Mouse (Mus musculus) MEL (cell line): ENCODE results near the gene Ndufs2. TPM values are rescaled to one million over a fixed set of nuclear protein-coding genes. Genes with fewer than 3 reads are reported as not detected.

Source experiments
- DNase-seq: peaks from one replicate; pipeline ENCODE4 v3.0.0; 2011; ENCODE audit warnings: low read depth, low spot score
- H3K27ac ChIP-seq: 2 replicates; pipeline ENCODE4 v1.5.1; 2012; ENCODE audit warnings: low read depth, mild to moderate bottlenecking, control low read depth, low read length, moderate library complexity; ENCODE audit not compliant: control insufficient read depth
- H3K27me3 ChIP-seq, 2 experiments: fragments of 150-350 bp in 1 of 2; sonication (generic) in 1 of 2; 2 replicates each; pipeline ENCODE4 v1.6.1; 2012; ENCODE audit warnings: low read length in 2 of 2, mild to moderate bottlenecking in 2 of 2, improper control_type of control experiment in 1 of 2, moderate library complexity in 1 of 2; ENCODE audit not compliant: insufficient read depth in 2 of 2, control insufficient read depth in 1 of 2
- H3K36me3 ChIP-seq, 2 experiments: 2 replicates each; pipeline ENCODE4 v1.6.1; 2012 to 2014; ENCODE audit warnings: low read length in 2 of 2, improper control_type of control experiment in 1 of 2, inconsistent platforms in 1 of 2, mild to moderate bottlenecking in 1 of 2; ENCODE audit not compliant: insufficient read depth in 2 of 2, control insufficient read depth in 1 of 2
- H3K4me1 ChIP-seq, 2 experiments: fragments of 150-350 bp in 1 of 2; sonication (generic) in 1 of 2; 2 replicates each; pipeline ENCODE4 v1.6.1; 2012; ENCODE audit warnings: low read length in 2 of 2, improper control_type of control experiment in 1 of 2, mild to moderate bottlenecking in 1 of 2; ENCODE audit not compliant: insufficient read depth in 2 of 2, control insufficient read depth in 1 of 2
- H3K4me3 ChIP-seq, 2 experiments: fragments of 150-350 bp in 1 of 2; sonication (generic) in 1 of 2; 2 replicates each; pipeline ENCODE4 v1.5.1; 2012; ENCODE audit warnings: low read depth in 2 of 2, low read length in 2 of 2, mild to moderate bottlenecking in 2 of 2, moderate library complexity in 2 of 2, control low read depth in 1 of 2, improper control_type of control experiment in 1 of 2; ENCODE audit not compliant: control insufficient read depth in 1 of 2, insufficient read depth in 1 of 2
- H3K79me2 ChIP-seq: 2 replicates; pipeline ENCODE4 v1.6.1; 2012; ENCODE audit warnings: mild to moderate bottlenecking, low read length, moderate library complexity; ENCODE audit not compliant: control insufficient read depth, poor library complexity, insufficient read depth
- H3K9ac ChIP-seq: 2 replicates; pipeline ENCODE4 v1.6.1; 2012; ENCODE audit warnings: low read depth, mild to moderate bottlenecking, control low read depth, low read length, moderate library complexity; ENCODE audit not compliant: control insufficient read depth, poor library complexity, severe bottlenecking
- H3K9me3 ChIP-seq: fragments of 150-350 bp; sonication (generic); replicated peaks from 2 replicates; pipeline ENCODE4 v1.6.1; 2012; ENCODE audit warnings: mild to moderate bottlenecking, low read length, improper control_type of control experiment, moderate library complexity; ENCODE audit not compliant: insufficient read depth
- CHD1 ChIP-seq: IDR thresholded peaks from 2 replicates; pipeline ENCODE4 v1.6.1; 2012; ENCODE audit warnings: low read depth, mild to moderate bottlenecking, inconsistent platforms, low read length, improper control_type of control experiment
- CTCF ChIP-seq, 3 experiments: IDR thresholded peaks in 2 of 3; conservative IDR thresholded peaks in 1 of 3; 2 replicates each; pipeline ENCODE4 v1.5.1; 2011 to 2012; ENCODE audit warnings: low read length in 3 of 3, low read depth in 2 of 3, mild to moderate bottlenecking in 2 of 3, improper control_type of control experiment in 1 of 3, inconsistent platforms in 1 of 3, mixed read lengths in 1 of 3, moderate library complexity in 1 of 3; ENCODE audit not compliant: control insufficient read depth in 1 of 3, insufficient read depth in 1 of 3, poor library complexity in 1 of 3, severe bottlenecking in 1 of 3
- E2F4 ChIP-seq: IDR thresholded peaks from 2 replicates; pipeline ENCODE4 v1.6.1; 2011; ENCODE audit warnings: low read depth, low read length, improper control_type of control experiment, borderline replicate concordance
- JUND ChIP-seq: IDR thresholded peaks from 2 replicates; pipeline ENCODE4 v1.6.1; 2011; ENCODE audit warnings: low read depth, mild to moderate bottlenecking, improper control_type of control experiment, low read length
- MEF2A ChIP-seq: IDR thresholded peaks from 2 replicates; pipeline ENCODE4 v1.6.1; 2014; ENCODE audit warnings: low read depth, mild to moderate bottlenecking, inconsistent platforms, low read length, improper control_type of control experiment; ENCODE audit not compliant: poor library complexity, insufficient replicate concordance, severe bottlenecking; ENCODE audit errors: extremely low read depth
- MXI1 ChIP-seq: IDR thresholded peaks from 2 replicates; pipeline ENCODE4 v1.6.1; 2011; ENCODE audit warnings: mild to moderate bottlenecking, low read depth, low read length, improper control_type of control experiment
- NELFE ChIP-seq: IDR thresholded peaks from 2 replicates; pipeline ENCODE4 v1.6.1; 2011; ENCODE audit warnings: low read depth, low read length, improper control_type of control experiment
- POLR2AphosphoS2 ChIP-seq: IDR thresholded peaks from 2 replicates; pipeline ENCODE4 v1.6.1; 2011; ENCODE audit warnings: low read length, improper control_type of control experiment
- RAD21 ChIP-seq: IDR thresholded peaks from 2 replicates; pipeline ENCODE4 v1.6.1; 2011; ENCODE audit warnings: mild to moderate bottlenecking, low read depth, low read length, improper control_type of control experiment
- RCOR1 ChIP-seq: IDR thresholded peaks from 2 replicates; pipeline ENCODE4 v1.6.1; 2012; ENCODE audit warnings: low read depth, mild to moderate bottlenecking, inconsistent platforms, low read length, improper control_type of control experiment
- SIN3A ChIP-seq: IDR thresholded peaks from 2 replicates; pipeline ENCODE4 v1.6.1; 2012; ENCODE audit warnings: low read length, improper control_type of control experiment, inconsistent platforms
- SMC3 ChIP-seq: IDR thresholded peaks from 2 replicates; pipeline ENCODE4 v1.6.1; 2011; ENCODE audit warnings: low read depth, low read length, improper control_type of control experiment
- TCF12 ChIP-seq: IDR thresholded peaks from 2 replicates; pipeline ENCODE4 v1.6.1; 2014; ENCODE audit warnings: low read depth, mild to moderate bottlenecking, inconsistent platforms, low read length, improper control_type of control experiment, moderate library complexity
- ZC3H11A ChIP-seq: IDR thresholded peaks from 2 replicates; pipeline ENCODE4 v1.6.1; 2012; ENCODE audit warnings: low read depth, mild to moderate bottlenecking, inconsistent platforms, low read length, improper control_type of control experiment
- ZKSCAN1 ChIP-seq: IDR thresholded peaks from 2 replicates; pipeline ENCODE4 v1.6.1; 2012; ENCODE audit warnings: low read depth, mild to moderate bottlenecking, inconsistent platforms, low read length, improper control_type of control experiment, moderate library complexity
- ZMIZ1 ChIP-seq: IDR thresholded peaks from 2 replicates; pipeline ENCODE4 v1.6.1; 2012; ENCODE audit warnings: low read depth, mild to moderate bottlenecking, inconsistent platforms, low read length, improper control_type of control experiment, moderate library complexity
- polyA plus RNA-seq, 2 experiments: library from polyadenylated mRNA; stranded (reverse) in 1 of 2; unstranded in 1 of 2; fragments of >175 nt in 1 of 2; fragments of >200 nt in 1 of 2; gene quantifications; 2 replicates each; pipeline versions ENCODE4 v1.2.1 to v1.2.4; 2012; ENCODE audit warnings: low replicate concordance in 2 of 2, low read depth in 1 of 2; ENCODE audit not compliant: insufficient read length in 2 of 2, insufficient read depth in 1 of 2, missing spikeins in 1 of 2
- total RNA-seq: library from RNA; depleted of rRNA; stranded (reverse); fragments of 300-350 nt; gene quantifications from 2 replicates; pipeline ENCODE4 v1.2.3, GENCODE M21; 2012

Ndufs2 gene
- total and polyA plus RNA-seq, 3 experiments, result 169 to 415 (median 292) TPM

DNA sequence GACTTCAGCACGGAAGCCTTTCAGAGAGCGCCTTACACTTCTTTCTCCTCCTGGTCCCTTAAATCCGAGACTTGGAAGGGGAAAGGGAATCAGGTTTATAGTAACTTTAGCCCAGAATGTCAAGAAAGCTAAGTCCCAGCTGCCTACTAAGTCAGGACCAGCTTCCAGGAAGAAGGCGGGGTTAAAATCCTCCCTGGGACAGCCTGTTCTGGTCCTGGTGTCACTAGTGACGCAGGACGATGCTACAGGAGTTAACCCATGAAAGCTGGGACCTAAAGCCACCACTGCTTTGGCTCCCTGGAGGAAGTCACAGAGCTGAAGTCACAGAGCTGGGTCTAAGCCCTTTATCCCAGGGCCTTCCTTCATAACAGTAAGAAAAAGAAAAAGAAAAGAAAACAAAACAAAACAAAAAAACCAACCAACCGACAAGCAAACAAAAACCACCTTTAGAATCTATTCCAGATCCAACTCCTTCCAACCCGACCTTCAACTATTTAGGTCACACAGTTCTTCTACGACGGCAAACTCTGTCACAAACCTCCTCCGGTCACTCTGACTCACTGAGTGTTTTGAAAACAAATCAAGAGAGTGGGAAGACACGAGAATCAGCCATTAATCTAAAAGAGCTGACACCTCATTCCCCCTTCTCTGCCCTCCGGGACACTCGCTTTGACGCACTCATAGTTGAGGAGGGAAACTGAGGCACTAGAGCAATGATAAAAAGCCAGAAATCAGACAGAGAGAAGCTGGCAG is 11.0 kb downstream of the Ndufs2 start:
- no peaks in the 10 kb centered on the region for H3K79me2 ChIP-seq
- H3K9ac ChIP-seq, result no peak overlapping the region
- H3K36me3 ChIP-seq, result peaks cover 4 to 7% of the 10 kb centered on the region in 2 experiments; a peak in 3 of 4 replicates
- TF ChIP-seq E2F4 (no peak), ZMIZ1 (no peak), POLR2AphosphoS2 (no peak), ZKSCAN1 (no peak), MEF2A (no peak), RCOR1 (no peak), MXI1 (no peak), SIN3A (no peak), TCF12 (no peak), JUND (no peak)
- DNase-seq, result no peak
- H3K4me3 ChIP-seq, result no peak overlapping the region
- H3K4me1 ChIP-seq, result peaks cover 0 to 2% of the 10 kb centered on the region in 2 experiments; a peak in 1 of 4 replicates
- no peak overlapping the region for H3K27ac ChIP-seq
- H3K9me3 ChIP-seq, result no peaks in the 10 kb centered on the region
- no peaks in the 10 kb centered on the region for H3K27me3 ChIP-seq

DNA sequence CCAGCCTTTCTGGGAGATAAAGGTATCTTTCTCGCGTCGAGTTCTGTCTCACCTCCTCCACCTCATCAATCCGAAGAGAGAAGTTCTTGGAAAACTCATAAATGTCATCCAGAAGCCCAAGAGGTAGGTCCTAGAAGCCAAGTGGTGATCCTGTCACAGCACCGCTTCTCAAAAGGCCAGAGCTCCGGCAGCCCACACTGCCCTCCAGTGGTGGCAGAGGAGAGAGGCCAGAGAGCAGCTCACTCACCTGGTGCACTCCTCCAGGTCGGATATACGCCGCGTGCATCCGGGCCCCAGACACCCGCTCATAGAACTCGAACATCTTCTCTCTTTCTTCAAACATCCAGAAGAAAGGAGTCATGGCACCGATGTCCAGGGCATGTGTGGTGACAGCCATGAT is 12.7 kb downstream of the Ndufs2 start:
- H3K36me3 ChIP-seq, result peaks cover 7 to 12% of the 10 kb centered on the region in 2 experiments; a peak in 3 of 4 replicates
- no peak overlapping the region for H3K4me3 ChIP-seq
- peak; percentile 66 for DNase-seq
- no peak overlapping the region for H3K9ac ChIP-seq
- no peaks in the 10 kb centered on the region for H3K79me2 ChIP-seq
- peaks cover 0 to 3% of the 10 kb centered on the region in 2 experiments; a peak in 2 of 4 replicates for H3K4me1 ChIP-seq
- no peaks in the 10 kb centered on the region for H3K27me3 ChIP-seq
- no peaks in the 10 kb centered on the region for H3K9me3 ChIP-seq
- TF ChIP-seq SMC3 (peak; percentile 89), ZC3H11A (peak; percentile 75), RAD21 (peak; percentile 81), POLR2AphosphoS2 (no peak), ZKSCAN1 (no peak), NELFE (no peak), CTCF (IDR thresholded peaks at IDR 0.05 in 2 of 3, conservative IDR thresholded peaks at IDR 0.05 in 1 of 3; ENCODE audit: control insufficient read depth in 1 of 3, insufficient read depth in 1 of 3, low read depth in 2 of 3, low read length in 3 of 3, poor library complexity in 1 of 3, severe bottlenecking in 1 of 3) (peak; percentile 83 to 91 (median 88)), E2F4 (no peak), MXI1 (no peak), SIN3A (peak; percentile 31; the same call in 1 of the 2 replicates), CHD1 (no peak)
- H3K27ac ChIP-seq, result no peak overlapping the region
